Mouse (Mus musculus) gastrocnemius, adult 18-20 months (tissue): Measurements from ENCODE around the gene Smim11. TPM values are rescaled to one million over a fixed set of nuclear protein-coding genes. Genes with fewer than 3 reads are reported as not detected.

Experiments
- total RNA-seq, 2 experiments: library from RNA; stranded (reverse); gene quantifications; 2 replicates each; pipeline ENCODE4 v1.2.3; 2021

Smim11 gene
- total RNA-seq, 2 experiments from 2014 or later: 72.4 to 76.2 TPM

Other genes with a start within 250 kb of the Smim11 start
- gene Mrps6, start 243.0 kb upstream of the Smim11 start, total RNA-seq: 10 to 100 TPM; 23.2 to 26.7 TPM
- not detected for gene Gm49711, start 243.0 kb upstream of the Smim11 start, total RNA-seq
- 1 to 10 TPM; 2.2 to 4.1 TPM for gene Slc5a3, start 243.0 kb upstream of the Smim11 start, total RNA-seq
- gene Kcne2, start 8.9 kb upstream of the Smim11 start, total RNA-seq: not detected
- not detected for gene Fam243, start 20.2 kb downstream of the Smim11 start, total RNA-seq
- gene Kcne1, start 58.2 kb downstream of the Smim11 start, total RNA-seq: not detected
- 100 to 1,000 TPM in 1 of 2 experiments, 10 to 100 TPM in 1; 53.2 to 329 TPM for gene Rcan1, start 169.6 kb downstream of the Smim11 start, total RNA-seq
- under 1 TPM in 1 of 2 experiments, not detected in 1; 0.14 TPM for gene Clic6, start 184.4 kb downstream of the Smim11 start, total RNA-seq